Comparison of ENCODE assay signal across 9 mouse cellular contexts in genomic region chr1:71036999-71037398, GRCm38 (mm10).
DNase-seq lines count a peak whose midpoint lies in the region; ATAC-seq and TF ChIP-seq lines count a peak whose summit lies in the region.
"Had no signal": no experiment of that assay in that cellular context is flagged by ENCODE, and none has a peak within 500 bp of the region (broad histone marks: within the 10 kb centered on the region; RNA-seq: fewer than 3 reads in every experiment).

No protein-coding gene starts in this region.

- no peaks in the 10 kb centered on the region for H3K36me3 ChIP-seq in kidney, adult 2 months (ENCODE audit: control insufficient read depth, insufficient read depth, low read length)
- no peaks in the 10 kb centered on the region for H3K36me3 ChIP-seq in kidney, embryonic 14.5 days (ENCODE audit: control insufficient read depth, insufficient read depth, low read length)
- H3K36me3 ChIP-seq in forebrain, embryonic 13.5 days (ENCODE audit: poor library complexity, severe bottlenecking) = peaks cover 5% of the 10 kb centered on the region; the same call in 1 of the 2 replicates
- H3K36me3 ChIP-seq in liver, embryonic 14.5 days (replicated peaks; ENCODE audit: control insufficient read depth, insufficient read depth, low read depth) = peaks cover 9% of the 10 kb centered on the region; the same call in 1 of the 2 replicates

- WGBS in kidney, adult 2 months = 60% methylated on average over 7 of the region's 7 CpGs
- 70% methylated on average over 7 of the region's 7 CpGs for WGBS in kidney, embryonic 14.5 days
- 41% methylated on average over 7 of the region's 7 CpGs for WGBS in forebrain, embryonic 13.5 days
- WGBS in liver, embryonic 14.5 days (ENCODE audit: insufficient replicate concordance) = 66% methylated on average over 7 of the region's 7 CpGs

- peak; percentile 49 for TF ChIP-seq CTCF in kidney, adult 2 months (conservative IDR thresholded peaks at IDR 0.05; ENCODE audit: insufficient read depth, insufficient read length, low read depth, low read length)
- TF ChIP-seq CTCF in liver, embryonic 14.5 days (IDR thresholded peaks at IDR 0.05; ENCODE audit: low read depth) = peak; percentile 80

- H3K27me3 ChIP-seq in kidney, adult 2 months (replicated peaks; ENCODE audit: control insufficient read depth, insufficient read depth, low read length) = no peaks in the 10 kb centered on the region
- H3K27me3 ChIP-seq in kidney, embryonic 14.5 days (ENCODE audit: control insufficient read depth, insufficient read depth, low read length) = no peaks in the 10 kb centered on the region
- no peaks in the 10 kb centered on the region for H3K27me3 ChIP-seq in forebrain, embryonic 13.5 days
- H3K27me3 ChIP-seq in liver, embryonic 14.5 days (ENCODE audit: control insufficient read depth, insufficient read depth, low read length) = no peaks in the 10 kb centered on the region

- no peak overlapping the region for H3K27ac ChIP-seq in kidney, adult 2 months (ENCODE audit: insufficient read depth, low read depth, low read length)
- H3K27ac ChIP-seq in kidney, embryonic 14.5 days (ENCODE audit: low read depth, low read length) = no peak overlapping the region
- no peak overlapping the region for H3K27ac ChIP-seq in forebrain, embryonic 13.5 days
- no peak overlapping the region for H3K27ac ChIP-seq in liver, embryonic 14.5 days
- H3K27ac ChIP-seq: macrophage had no signal

- no peak for TF ChIP-seq POLR2A in kidney, adult 2 months (IDR thresholded peaks at IDR 0.05; ENCODE audit: low read depth, low read length)

- intact Hi-C loops in gastrocnemius, postnatal 36 days (cut with DNase I) = no loop called here

- no peaks in the 10 kb centered on the region for H3K9me3 ChIP-seq in kidney, embryonic 14.5 days (ENCODE audit: control insufficient read depth, low read length)
- H3K9me3 ChIP-seq in forebrain, embryonic 13.5 days (replicated peaks) = no peaks in the 10 kb centered on the region
- no peaks in the 10 kb centered on the region for H3K9me3 ChIP-seq in liver, embryonic 14.5 days (ENCODE audit: control insufficient read depth, low read length)

- no peak for TF ChIP-seq EP300 in liver, embryonic 14.5 days (IDR thresholded peaks at IDR 0.05; ENCODE audit: low read depth)

- H3K4me2 ChIP-seq in kidney, embryonic 14.5 days (replicated peaks; ENCODE audit: low read depth, low read length) = no peak overlapping the region
- H3K4me2 ChIP-seq in forebrain, embryonic 13.5 days = no peak overlapping the region
- no peak overlapping the region for H3K4me2 ChIP-seq in liver, embryonic 14.5 days (ENCODE audit: low read depth)

- H3K9ac ChIP-seq in kidney, embryonic 14.5 days (ENCODE audit: low read depth, low read length) = no peak overlapping the region
- H3K9ac ChIP-seq in forebrain, embryonic 13.5 days = no peak overlapping the region
- no peak overlapping the region for H3K9ac ChIP-seq in liver, embryonic 14.5 days (replicated peaks)

- H3K4me3 ChIP-seq in kidney, adult 2 months (ENCODE audit: insufficient read depth, low read depth, low read length) = no peak overlapping the region
- H3K4me3 ChIP-seq in kidney, embryonic 14.5 days (ENCODE audit: low read length) = no peak overlapping the region
- no peak overlapping the region for H3K4me3 ChIP-seq in forebrain, embryonic 13.5 days
- H3K4me3 ChIP-seq in liver, embryonic 14.5 days (ENCODE audit: insufficient read depth in 1 of 2, low read depth in 2 of 2, low read length in 2 of 2) = no peak overlapping the region

- DNase-seq in kidney, adult 2 months = peak; percentile 2
- DNase-seq in Muller cell, postnatal 12 days (ENCODE audit: inconsistent ontology term) = peak; percentile 9
- DNase-seq in liver, embryonic 14.5 days (ENCODE audit: low read depth in 3 of 3, low spot score in 3 of 3) = peak in 1 of 3 experiments; percentile 9
- DNase-seq in gastrocnemius, postnatal 36 days = no peak
- no peak for DNase-seq in left cerebral cortex, adult 9 months (ENCODE audit: low spot score in 2 of 2)

- no peak for ATAC-seq in kidney, embryonic 14.5 days (ENCODE audit: low FRiP score, low TSS enrichment)
- peak; percentile 74 for ATAC-seq in forebrain, embryonic 13.5 days
- peak; percentile 58 for ATAC-seq in liver, embryonic 14.5 days (ENCODE audit: insufficient read depth)
- no peak for ATAC-seq in frontal cortex, adult (ENCODE audit: low TSS enrichment)

- H3K4me1 ChIP-seq in kidney, adult 2 months (ENCODE audit: control insufficient read depth, insufficient read depth, low read length) = no peaks in the 10 kb centered on the region
- no peaks in the 10 kb centered on the region for H3K4me1 ChIP-seq in kidney, embryonic 14.5 days (ENCODE audit: control insufficient read depth, insufficient read depth, low read length)
- no peaks in the 10 kb centered on the region for H3K4me1 ChIP-seq in forebrain, embryonic 13.5 days
- H3K4me1 ChIP-seq in liver, embryonic 14.5 days (replicated peaks; ENCODE audit: control insufficient read depth in 2 of 2, insufficient read depth in 2 of 2, low read length in 1 of 2) = no peaks in the 10 kb centered on the region

Comparison
In these comparisons a context has a peak if more than half of its experiments do, and no peak if none do; other contexts are left out.
1. DNase-seq: peak in kidney, adult 2 months (single experiment) and Muller cell, postnatal 12 days (single experiment); none in gastrocnemius, postnatal 36 days (0 of 2) and left cerebral cortex, adult 9 months (0 of 2).
2. ATAC-seq: peak in forebrain, embryonic 13.5 days (single experiment) and liver, embryonic 14.5 days (single experiment); none in kidney, embryonic 14.5 days (single experiment) and frontal cortex, adult (single experiment).